Mouse (Mus musculus) erythroblast, adult 5-6 weeks (primary cell): Measurements from ENCODE around the gene Slc24a3. TPM values are rescaled to one million over a fixed set of nuclear protein-coding genes. Genes with fewer than 3 reads are reported as not detected.

ENCODE experiments used
- ATAC-seq: replicated peaks from 2 replicates; pipeline ENCODE4 v1.8.0; 2016; ENCODE audit warnings: moderate number of reproducible peaks, mild to moderate bottlenecking, moderate TSS enrichment, inconsistent platforms; ENCODE audit not compliant: poor library complexity, low FRiP score, severe bottlenecking
- total RNA-seq, 2 experiments: library from RNA; stranded (forward) in 1 of 2; stranded (reverse) in 1 of 2; fragments of 150-400 nt in 1 of 2; fragments of 200-764, 138-1000 nt in 1 of 2; gene quantifications; 2 replicates each; pipeline versions ENCODE4 v1.2.3 to v1.2.4; 2015 to 2017; ENCODE audit warnings: low replicate concordance in 2 of 2

Gene Slc24a3
- total RNA-seq, 2 experiments from 2014 or later, result not detected

DNA sequence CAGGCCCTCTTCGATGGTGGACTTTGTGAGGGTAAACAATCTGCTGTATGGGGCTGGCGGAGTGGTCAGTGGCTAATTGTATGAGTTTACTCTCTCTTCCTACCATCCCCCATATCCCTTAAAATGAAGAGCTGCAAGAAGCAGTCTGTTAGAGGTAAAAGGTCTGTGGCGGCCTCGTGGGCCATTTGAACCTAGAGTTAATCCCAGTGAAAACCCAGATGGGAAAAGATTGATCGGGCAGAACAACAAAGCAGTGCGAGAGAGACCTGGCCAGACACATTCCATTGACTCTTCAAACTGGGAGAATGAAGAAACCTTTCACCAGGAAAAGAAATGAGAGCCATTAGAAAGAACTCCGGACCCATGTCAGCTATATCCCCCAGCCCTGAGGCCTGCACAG lies 496.3 kb downstream of the Slc24a3 start:
- no peak for ATAC-seq

DNA sequence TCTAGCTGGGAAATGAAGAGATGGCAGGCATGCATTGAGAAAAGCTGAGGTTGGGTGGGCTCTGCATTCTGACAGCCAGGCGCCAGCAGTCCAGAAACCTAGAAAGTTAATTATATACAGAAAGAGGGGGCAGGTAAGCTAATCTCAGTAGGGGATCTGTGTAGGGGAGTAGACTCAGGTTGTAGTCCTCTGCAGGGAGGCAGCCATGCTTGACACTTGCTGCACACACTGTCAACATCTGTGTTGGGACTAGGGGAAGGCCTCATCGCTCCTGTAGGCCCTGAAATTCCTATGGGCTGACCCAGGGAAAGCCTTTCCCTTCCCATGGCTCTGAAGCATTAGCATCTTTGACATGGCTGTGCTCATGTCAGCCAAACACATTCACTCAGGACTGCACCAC lies 496.8 kb downstream of the Slc24a3 start:
- ATAC-seq, result no peak

GRCm38 (mm10) chr2:145668135-145668534 lies 500.6 kb downstream of the Slc24a3 start:
- no peak for ATAC-seq

DNA sequence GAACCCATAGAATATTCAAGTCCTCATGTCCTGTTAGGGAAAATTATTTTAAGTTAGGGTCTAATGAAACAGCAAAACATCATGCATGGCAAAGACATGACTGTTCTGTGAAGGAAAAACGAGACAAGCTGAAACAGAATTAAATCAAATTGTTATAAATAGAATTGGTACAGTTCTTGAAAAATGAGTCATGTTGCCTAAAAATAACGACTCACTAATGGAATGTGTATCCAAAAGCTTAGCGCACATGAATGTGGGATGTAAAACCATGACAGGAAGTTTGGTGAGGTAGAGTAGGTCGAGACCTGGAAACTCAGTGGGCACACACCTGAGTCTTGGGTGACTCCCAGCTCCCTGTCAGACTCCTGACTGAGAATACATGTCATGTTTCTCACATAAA lies 502.6 kb downstream of the Slc24a3 start:
- ATAC-seq, result no peak

DNA sequence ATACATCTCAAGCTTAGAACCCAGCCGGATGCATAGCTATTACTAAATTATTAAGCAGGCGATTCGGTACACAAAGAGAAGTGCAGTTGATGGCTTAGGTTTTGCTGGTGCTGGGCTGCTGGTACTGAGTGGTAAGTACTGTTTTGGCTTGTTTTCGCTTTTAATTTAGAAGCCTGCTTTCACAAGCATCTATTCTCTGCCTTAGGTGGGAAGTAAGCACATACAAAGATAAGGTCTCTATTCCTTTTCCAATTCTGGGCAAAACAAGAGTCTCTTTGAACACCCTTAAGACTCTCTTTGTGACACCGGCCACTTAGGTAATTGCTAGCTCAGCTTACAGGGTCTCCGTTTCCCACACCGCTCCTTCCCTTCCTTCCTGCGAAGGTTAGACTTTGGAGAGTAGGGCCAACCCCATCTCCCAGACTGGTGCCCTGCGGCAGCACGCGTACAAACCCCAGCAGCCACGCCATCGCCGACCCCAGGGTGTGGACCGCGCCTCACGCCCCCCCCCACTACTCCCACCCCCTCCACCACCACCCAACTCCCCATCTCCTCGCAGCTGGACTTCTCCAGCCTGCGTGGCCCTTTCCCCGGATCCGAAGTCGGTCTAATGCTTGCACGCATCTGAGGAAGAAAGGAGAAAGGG lies 507.1 kb downstream of the Slc24a3 start:
- no peak for ATAC-seq

DNA sequence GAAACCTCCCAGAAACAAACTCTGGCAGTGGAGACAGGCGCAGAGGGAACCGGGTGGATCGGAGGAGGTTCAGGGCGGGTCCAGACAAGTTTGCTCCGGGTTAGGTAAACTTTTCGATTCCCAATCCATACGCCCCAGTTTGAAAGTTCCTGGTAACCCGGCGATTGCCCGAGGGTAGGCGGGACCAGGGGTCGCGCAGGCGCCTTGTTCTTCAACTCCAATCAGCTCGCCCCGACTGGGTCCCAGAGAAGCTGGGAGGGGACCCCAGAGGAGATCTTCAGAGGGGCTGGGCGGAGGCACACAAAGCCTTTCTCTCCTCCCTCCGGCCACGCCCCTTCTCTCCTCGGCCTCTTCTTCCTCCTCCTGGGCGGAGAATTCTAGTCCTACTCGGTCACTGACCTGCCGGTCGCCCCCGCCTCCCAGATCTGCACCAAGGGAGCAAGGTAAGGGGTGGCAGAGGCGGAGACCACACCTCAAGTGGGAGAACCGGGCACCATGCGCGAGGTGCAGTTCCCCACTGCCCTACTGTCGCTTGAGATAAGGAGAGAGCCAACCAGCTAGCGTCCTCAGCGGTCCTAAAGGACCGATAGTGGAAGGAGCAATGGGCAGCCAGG lies 507.7 kb downstream of the Slc24a3 start, which contains the start of gene Rin2:
Rin2 (plus strand) TSS at position 74 of the 614 bp plus-strand sequence.
- no peak for ATAC-seq

GRCm38 (mm10) chr2:145675756-145676543 lies 508.4 kb downstream of the Slc24a3 start:
- ATAC-seq, result no peak

GRCm38 (mm10) chr2:145676544-145676925 lies 509.0 kb downstream of the Slc24a3 start:
- no peak for ATAC-seq

GRCm38 (mm10) chr2:145676936-145677335 lies 509.4 kb downstream of the Slc24a3 start:
- no peak for ATAC-seq

GRCm38 (mm10) chr2:145680141-145680540 lies 512.6 kb downstream of the Slc24a3 start:
- ATAC-seq, result no peak

- ATAC-seq, result no peak
Measured at GRCm38 (mm10) chr2:145680762-145681161, 513.2 kb downstream of the Slc24a3 start.

GRCm38 (mm10) chr2:145681626-145682025 lies 514.1 kb downstream of the Slc24a3 start:
- ATAC-seq, result no peak

DNA sequence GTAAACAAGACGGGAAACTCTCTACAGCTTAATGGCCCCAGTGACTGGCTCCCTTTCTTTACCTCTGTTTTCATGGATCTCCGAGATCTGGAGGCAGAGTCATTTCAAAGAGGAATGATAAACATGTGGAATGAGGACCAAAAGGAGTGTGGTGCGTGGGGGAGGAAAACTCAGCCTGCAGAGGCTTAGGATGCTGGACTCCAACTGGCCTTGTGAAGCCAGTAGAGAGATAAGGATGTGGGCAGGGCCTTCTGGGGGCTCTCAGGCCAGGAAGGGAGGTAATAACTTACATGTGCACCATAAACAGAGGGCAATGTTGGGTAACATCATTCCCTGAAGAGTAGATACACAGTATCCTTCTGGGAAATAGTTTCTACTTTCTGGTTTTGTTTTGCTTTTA lies 515.4 kb downstream of the Slc24a3 start:
- no peak for ATAC-seq

GRCm38 (mm10) chr2:145683536-145683935 lies 516.0 kb downstream of the Slc24a3 start:
- ATAC-seq, result no peak

- ATAC-seq, result no peak
Measured at GRCm38 (mm10) chr2:145684151-145684550, 516.6 kb downstream of the Slc24a3 start.

DNA sequence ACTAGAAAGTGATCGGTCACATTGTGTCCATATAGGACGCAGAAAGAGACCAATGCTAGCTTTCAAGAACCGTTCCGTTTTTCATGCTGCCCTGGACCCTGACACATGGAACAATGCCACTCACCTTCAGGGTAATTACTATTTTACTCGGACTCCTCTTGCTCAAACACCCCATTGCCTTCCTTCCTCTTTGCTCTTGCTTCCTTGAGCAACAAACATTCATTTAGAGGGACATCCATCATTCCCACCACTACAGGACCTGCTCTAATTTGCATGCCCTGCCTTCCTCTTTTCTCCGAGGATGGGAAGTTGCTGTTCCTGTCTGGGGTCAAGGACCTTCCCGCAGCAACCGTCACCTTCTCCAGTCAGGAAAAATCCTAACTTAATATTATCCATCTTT lies 517.3 kb downstream of the Slc24a3 start:
- ATAC-seq, result no peak

DNA sequence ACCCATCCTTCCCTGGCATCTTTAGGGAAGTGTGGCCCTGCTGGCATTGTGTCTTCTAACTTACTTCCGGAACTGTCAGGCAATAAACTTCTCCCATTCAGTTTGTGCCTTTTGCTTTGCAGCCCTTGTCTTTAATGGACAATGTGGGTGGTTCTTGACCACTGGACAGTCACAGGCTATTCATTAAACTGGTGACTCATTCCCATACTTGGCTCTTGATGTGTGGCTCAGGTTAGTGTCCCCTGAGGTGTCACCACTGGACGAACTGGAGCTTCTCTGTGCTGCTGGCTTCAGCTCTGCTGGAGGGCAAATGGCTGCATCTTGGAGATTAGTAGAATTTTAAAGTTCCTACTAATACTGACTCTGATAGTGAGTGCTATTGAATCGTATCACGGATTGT lies 518.5 kb downstream of the Slc24a3 start:
- ATAC-seq, result no peak

DNA sequence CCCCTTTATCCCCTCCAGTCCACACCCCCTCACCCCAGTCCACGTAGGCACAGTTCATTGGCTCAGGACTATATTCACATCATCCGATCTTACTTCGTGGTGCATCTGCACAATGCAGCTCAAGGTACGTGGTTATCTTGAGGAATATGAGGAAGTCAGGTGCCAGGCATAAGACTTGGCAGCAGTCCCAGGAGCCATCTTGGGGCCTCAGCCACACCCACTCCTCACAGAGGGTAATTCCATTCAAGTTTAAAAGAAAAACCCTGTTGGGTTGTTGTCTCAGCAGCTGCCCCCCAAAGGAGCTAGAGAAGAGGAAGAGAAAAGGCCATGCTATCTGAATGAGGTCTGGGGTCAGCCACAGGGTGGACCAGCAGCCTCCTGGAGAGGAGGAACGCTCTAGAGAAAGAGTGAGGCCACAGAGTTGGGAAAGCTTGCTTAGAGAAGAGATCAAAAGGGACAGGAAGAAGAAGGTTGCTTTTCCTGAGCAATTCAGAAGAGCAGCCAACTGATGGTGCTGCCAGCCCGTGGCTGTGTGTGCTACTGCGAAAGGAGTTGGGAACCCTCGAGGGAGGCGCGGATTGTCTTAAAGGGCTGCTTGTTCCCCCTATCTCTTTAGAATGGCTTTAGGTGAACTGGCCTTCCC lies 523.9 kb downstream of the Slc24a3 start:
- ATAC-seq, result no peak
